Comparison of ENCODE assay signal across 19 mouse cellular contexts in genomic region chr5:76108496-76108895, GRCm38 (mm10). TPM values are rescaled to one million over a fixed set of nuclear protein-coding genes. Genes with fewer than 3 reads are reported as not detected.
DNase-seq lines count a peak whose midpoint lies in the region; ATAC-seq lines count a peak whose summit lies in the region.
"Had no signal": no experiment of that assay in that cellular context is flagged by ENCODE, and none has a peak within 500 bp of the region (broad histone marks: within the 10 kb centered on the region; RNA-seq: fewer than 3 reads in every experiment).

No protein-coding gene starts in this region.

- no peaks in the 10 kb centered on the region for H3K9me3 ChIP-seq in midbrain, embryonic 11.5 days (ENCODE audit: control insufficient read depth, low read length)
- no peaks in the 10 kb centered on the region for H3K9me3 ChIP-seq in midbrain, embryonic 10.5 days (replicated peaks)
- H3K9me3 ChIP-seq: embryonic facial prominence, embryonic 12.5 days; embryonic facial prominence, embryonic 15.5 days; hindbrain, embryonic 12.5 days; hindbrain, embryonic 15.5 days had no signal

- H3K27me3 ChIP-seq in midbrain, embryonic 11.5 days (ENCODE audit: control insufficient read depth, insufficient read depth, low read length), result no peaks in the 10 kb centered on the region
- no peaks in the 10 kb centered on the region for H3K27me3 ChIP-seq in midbrain, embryonic 10.5 days (ENCODE audit: low read depth, poor library complexity, severe bottlenecking)
- H3K27me3 ChIP-seq: embryonic facial prominence, embryonic 12.5 days; embryonic facial prominence, embryonic 15.5 days; hindbrain, embryonic 12.5 days; hindbrain, embryonic 15.5 days had no signal

- no peak overlapping the region for H3K27ac ChIP-seq in midbrain, embryonic 11.5 days (ENCODE audit: low read depth, low read length)
- H3K27ac ChIP-seq in midbrain, embryonic 10.5 days (replicated peaks), result no peak overlapping the region
- H3K27ac ChIP-seq: embryonic facial prominence, embryonic 12.5 days; embryonic facial prominence, embryonic 15.5 days; hindbrain, embryonic 12.5 days; hindbrain, embryonic 15.5 days had no signal

- no peaks in the 10 kb centered on the region for H3K36me3 ChIP-seq in midbrain, embryonic 11.5 days (ENCODE audit: control insufficient read depth, insufficient read depth, low read length)
- no peaks in the 10 kb centered on the region for H3K36me3 ChIP-seq in midbrain, embryonic 10.5 days
- H3K36me3 ChIP-seq: embryonic facial prominence, embryonic 12.5 days; embryonic facial prominence, embryonic 15.5 days; hindbrain, embryonic 12.5 days; hindbrain, embryonic 15.5 days had no signal

- no peak overlapping the region for H3K4me3 ChIP-seq in midbrain, embryonic 11.5 days (ENCODE audit: low read depth, low read length)
- no peak overlapping the region for H3K4me3 ChIP-seq in midbrain, embryonic 10.5 days
- H3K4me3 ChIP-seq: embryonic facial prominence, embryonic 12.5 days; embryonic facial prominence, embryonic 15.5 days; hindbrain, embryonic 12.5 days; hindbrain, embryonic 15.5 days had no signal

- ATAC-seq in midbrain, embryonic 11.5 days (ENCODE audit: low FRiP score), result no peak
- ATAC-seq: forebrain, embryonic 14.5 days; forebrain, postnatal 0 days; intestine, postnatal 0 days had no signal

- DNase-seq in adrenal gland, adult 8-10 months, result peak; percentile 11
- DNase-seq in adrenal gland, postnatal 25 days, result no peak
- DNase-seq in midbrain, embryonic 11.5 days (ENCODE audit: low spot score, missing footprints), result peak; percentile 60
- DNase-seq in midbrain, embryonic 10.5 days (ENCODE audit: low spot score), result no peak
- DNase-seq in NIH3T3 (ENCODE audit: low read depth), result peak; percentile 41
- no peak for DNase-seq in frontal cortex, postnatal 10 days (ENCODE audit: low spot score in 2 of 2)
- DNase-seq: cerebellum, adult 18-20 months; cerebellum, adult 9-11 months; cerebellum, postnatal 25 days; forebrain, postnatal 0 days; gastrocnemius, postnatal 25 days; kidney, adult 2 months had no signal

- WGBS in midbrain, embryonic 11.5 days, result 84% methylated on average over 3 of the region's 3 CpGs
- WGBS in midbrain, embryonic 10.5 days, result 88% methylated on average over 3 of the region's 3 CpGs

- no peak overlapping the region for H3K9ac ChIP-seq in midbrain, embryonic 11.5 days (ENCODE audit: low read length)
- H3K9ac ChIP-seq: embryonic facial prominence, embryonic 12.5 days; embryonic facial prominence, embryonic 15.5 days; forebrain, postnatal 0 days; hindbrain, embryonic 12.5 days; hindbrain, embryonic 15.5 days had no signal

- no peaks in the 10 kb centered on the region for H3K4me1 ChIP-seq in midbrain, embryonic 11.5 days (ENCODE audit: control insufficient read depth, insufficient read depth, low read length)
- no peaks in the 10 kb centered on the region for H3K4me1 ChIP-seq in midbrain, embryonic 10.5 days
- H3K4me1 ChIP-seq: embryonic facial prominence, embryonic 12.5 days; embryonic facial prominence, embryonic 15.5 days; hindbrain, embryonic 12.5 days; hindbrain, embryonic 15.5 days had no signal

- no peak overlapping the region for H3K4me2 ChIP-seq in midbrain, embryonic 11.5 days
- H3K4me2 ChIP-seq: embryonic facial prominence, embryonic 12.5 days; embryonic facial prominence, embryonic 15.5 days; heart, embryonic 11.5 days; hindbrain, embryonic 12.5 days; hindbrain, embryonic 15.5 days had no signal

RNA-seq across cellular contexts. Expression of gene Srd5a3, which starts 31.6 kb away (rescaled TPM):
- 10 to 100 TPM; 29.6 to 34.8 (median 32.8) TPM for total RNA-seq in adrenal gland, adult 8-10 months (2022)
- 30.9 and 40.2 TPM in 2 replicates for total RNA-seq in adrenal gland, postnatal 25 days (2021)
- 14.2 and 14.7 TPM in 2 replicates for polyA plus RNA-seq in midbrain, embryonic 11.5 days (2014; fragmentation: Nextera tagmentation; extraction: Ambion mirVana)
- 23.6 and 23.9 TPM in 2 replicates for polyA plus RNA-seq in midbrain, embryonic 10.5 days (2016; fragmentation: Nextera tagmentation; extraction: Ambion mirVana)

Comparison
In these comparisons a context has a peak if more than half of its experiments do, and no peak if none do; other contexts are left out.
1. DNase-seq: peak in adrenal gland, adult 8-10 months (single experiment), midbrain, embryonic 11.5 days (single experiment) and NIH3T3 (single experiment); none in adrenal gland, postnatal 25 days (single experiment), midbrain, embryonic 10.5 days (single experiment) and frontal cortex, postnatal 10 days (0 of 2).